Mouse (Mus musculus) retina, postnatal 1 day (tissue): Measurements from ENCODE around the gene Stat1.

Experiments
- DNase-seq: peaks from one replicate; pipeline ENCODE4 v3.0.0-alpha.2; 2012

Stat1 gene

GRCm38 (mm10) chr1:52170057-52170456, 50.8 kb downstream of the Stat1 start:
- peak; percentile 58 for DNase-seq

GRCm38 (mm10) chr1:52170747-52171146, 51.5 kb downstream of the Stat1 start:
- no peak for DNase-seq

GRCm38 (mm10) chr1:52171271-52171670, 52.0 kb downstream of the Stat1 start:
- DNase-seq: peak; percentile 56

- DNase-seq: no peak
These were observed 56.1 kb downstream of the Stat1 start for GRCm38 (mm10) chr1:52175321-52175720.

- no peak for DNase-seq
These were observed 56.7 kb downstream of the Stat1 start for GRCm38 (mm10) chr1:52175983-52176382.

GRCm38 (mm10) chr1:52176999-52177398, 57.8 kb downstream of the Stat1 start:
- DNase-seq: no peak

GRCm38 (mm10) chr1:52179939-52180568, 60.8 kb downstream of the Stat1 start:
- no peak for DNase-seq

- no peak for DNase-seq
These were observed 62.8 kb downstream of the Stat1 start for GRCm38 (mm10) chr1:52181994-52182393.

- DNase-seq: no peak
These were observed 63.8 kb downstream of the Stat1 start for GRCm38 (mm10) chr1:52182992-52183391.
